Mouse (Mus musculus) brain, adult 10 weeks (tissue): ENCODE measurements around the gene Olfr930. TPM values are rescaled to one million over a fixed set of nuclear protein-coding genes. Genes with fewer than 3 reads are reported as not detected.

Experiments
- polyA plus RNA-seq: library from polyadenylated mRNA; stranded (reverse); fragments of 350-450 nt; fragmentation: Illumina TruSeq; extraction: RNeasy Lipid Tissue Mini Kit (QIAGEN cat#74804); gene quantifications from one replicate; pipeline ENCODE4 v1.2.3, GENCODE M21; 2015; ENCODE audit warnings: low read depth, low replicate concordance

The Olfr930 gene
- polyA plus RNA-seq: not detected

DNA sequence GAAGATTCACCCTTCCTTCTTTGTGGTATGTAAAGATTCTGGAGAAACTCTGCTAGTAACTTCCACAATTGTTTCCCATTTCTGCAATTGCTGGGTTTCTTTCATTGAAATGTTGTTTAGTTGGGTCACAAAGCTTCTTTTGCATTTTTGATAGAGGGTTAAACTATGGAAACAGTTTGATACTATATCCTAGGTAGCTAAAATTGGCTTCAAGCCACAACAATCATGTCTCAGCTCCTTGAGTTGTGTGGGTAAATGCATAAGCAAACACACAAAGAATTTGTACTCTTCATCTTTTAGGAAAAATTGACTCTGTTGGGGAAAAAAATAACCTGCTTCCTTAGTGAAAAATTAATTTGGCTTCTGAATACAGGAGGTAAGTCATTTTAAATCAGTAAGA, at the start of gene Olfr930:
Olfr930 (plus strand) TSS at position 301 of the 400 bp plus-strand sequence.

GRCm38 (mm10) chr9:38972013-38972412, 42.4 kb downstream of the Olfr930 start, which contains the start of gene Olfr933:
Gene Olfr933, plus strand, starts transcription at chr9:38972313.

Other genes with a start within 250 kb of the Olfr930 start
- gene Olfr919, start 226.1 kb upstream of the Olfr930 start, polyA plus RNA-seq: not detected
- 12.1 TPM for gene Vwa5a, start 211.5 kb upstream of the Olfr930 start, polyA plus RNA-seq
- gene Olfr920, start 177.5 kb upstream of the Olfr930 start, polyA plus RNA-seq: 0.09 TPM
- not detected for gene Olfr921, start 156.7 kb upstream of the Olfr930 start, polyA plus RNA-seq
- gene Olfr922, start 115.2 kb upstream of the Olfr930 start, polyA plus RNA-seq: not detected
- not detected for gene Olfr923, start 103.3 kb upstream of the Olfr930 start, polyA plus RNA-seq
- gene Olfr924, start 85.4 kb upstream of the Olfr930 start, polyA plus RNA-seq: not detected
- gene Olfr26, start 74.7 kb upstream of the Olfr930 start, polyA plus RNA-seq: not detected
- not detected for gene Olfr926, start 52.7 kb upstream of the Olfr930 start, polyA plus RNA-seq
- gene Olfr933, start 42.5 kb downstream of the Olfr930 start, polyA plus RNA-seq: not detected
- not detected for gene Olfr934, start 58.5 kb downstream of the Olfr930 start, polyA plus RNA-seq
- gene Olfr935, start 69.9 kb downstream of the Olfr930 start, polyA plus RNA-seq: not detected
- gene Olfr146, start 93.6 kb downstream of the Olfr930 start, polyA plus RNA-seq: not detected
- gene Olfr937, start 135.1 kb downstream of the Olfr930 start, polyA plus RNA-seq: not detected
- gene Olfr938, start 149.1 kb downstream of the Olfr930 start, polyA plus RNA-seq: not detected
- not detected for gene Olfr27, start 198.3 kb downstream of the Olfr930 start, polyA plus RNA-seq
- gene Olfr943, start 236.5 kb downstream of the Olfr930 start, polyA plus RNA-seq: not detected